Mouse (Mus musculus): ENCODE measurements around the gene Ranbp9.

Gene Ranbp9

DNA sequence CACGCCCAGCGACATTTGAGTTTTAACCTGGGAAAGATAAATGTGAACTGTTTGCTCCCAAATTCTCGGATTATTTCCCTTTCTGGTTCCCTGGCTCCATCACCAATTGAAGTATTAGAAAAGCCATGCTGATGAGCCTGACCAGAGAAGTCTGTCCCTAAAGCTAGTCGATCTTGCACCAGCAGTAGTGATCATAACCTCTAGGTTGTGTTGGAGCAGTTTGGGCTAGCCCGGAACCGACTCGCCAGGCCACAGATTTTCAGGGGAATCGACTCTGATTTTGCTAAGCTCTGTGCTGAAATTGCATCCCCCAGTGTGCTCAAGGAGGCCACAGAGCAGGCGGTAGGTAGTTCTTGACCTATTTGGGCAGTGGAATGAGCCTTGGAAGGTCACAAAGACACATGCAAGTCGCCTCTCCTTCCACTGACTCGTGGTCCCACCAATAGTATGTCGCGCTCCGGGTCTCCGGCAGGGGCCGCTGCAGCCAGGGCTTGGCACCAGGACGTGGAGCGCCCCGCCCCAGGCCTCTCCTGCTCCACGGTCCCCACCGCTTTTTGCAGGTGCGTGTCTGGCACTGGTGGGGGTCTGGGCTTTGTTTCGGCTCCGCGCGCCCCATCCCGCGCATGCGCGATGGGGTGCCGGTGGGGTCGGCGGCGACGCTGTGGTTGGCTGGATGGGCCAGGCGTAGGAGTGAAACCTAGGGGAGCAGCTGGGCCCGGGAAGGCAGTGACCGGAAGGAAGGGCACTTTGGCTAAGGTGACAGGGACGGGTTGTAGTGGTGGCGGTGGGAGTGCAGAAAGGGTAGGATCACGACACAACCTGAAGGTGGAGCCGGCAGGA lies 115.9 kb downstream of the Ranbp9 start, which contains the start of gene Sirt5:
Gene Sirt5, plus strand, starts transcription at position 512 of the 840 bp plus-strand sequence.
- peak; percentile 91 for DNase-seq (ENCODE audit: low spot score)

DNA sequence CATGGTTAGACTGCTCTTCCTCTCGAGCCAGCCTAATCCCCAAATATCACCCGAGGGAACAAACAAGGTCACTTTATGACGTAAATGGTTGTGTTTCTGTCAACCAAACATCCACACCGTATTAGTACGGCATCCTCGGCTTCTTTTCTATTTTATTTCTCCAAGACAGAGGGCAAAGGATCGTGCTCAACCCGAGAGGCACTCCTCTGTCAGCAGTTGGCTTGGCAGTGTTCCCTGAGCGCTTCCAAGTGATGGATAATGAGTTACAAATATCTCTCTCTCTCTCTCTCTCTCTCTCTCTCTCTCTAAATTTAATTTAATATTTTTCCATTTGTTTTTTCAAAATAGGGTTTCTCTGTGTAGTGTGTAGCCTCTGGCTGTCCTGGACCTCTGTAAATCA lies 118.7 kb downstream of the Ranbp9 start:
- DNase-seq (ENCODE audit: low spot score), result no peak

DNA sequence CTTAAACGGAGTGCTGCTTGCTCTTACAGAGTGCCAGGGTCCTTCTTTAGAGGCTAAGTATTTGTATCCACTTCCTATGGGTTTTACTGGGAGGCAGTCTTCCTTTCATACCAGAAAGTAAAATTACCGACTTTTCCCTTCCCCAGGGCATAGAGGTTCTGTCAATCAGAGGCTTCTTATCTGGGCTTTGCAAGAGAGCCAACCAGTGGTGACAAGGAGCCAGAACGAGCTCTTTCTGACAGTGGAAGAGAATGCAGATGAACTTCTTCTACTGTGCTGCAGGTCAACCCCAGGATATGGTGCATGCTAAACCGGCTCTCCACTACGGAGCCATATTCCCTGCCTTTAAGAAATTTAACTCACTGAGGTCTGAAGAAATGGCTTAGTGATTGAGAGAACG lies 120.5 kb downstream of the Ranbp9 start:
- no peak for DNase-seq (ENCODE audit: low spot score)

DNA sequence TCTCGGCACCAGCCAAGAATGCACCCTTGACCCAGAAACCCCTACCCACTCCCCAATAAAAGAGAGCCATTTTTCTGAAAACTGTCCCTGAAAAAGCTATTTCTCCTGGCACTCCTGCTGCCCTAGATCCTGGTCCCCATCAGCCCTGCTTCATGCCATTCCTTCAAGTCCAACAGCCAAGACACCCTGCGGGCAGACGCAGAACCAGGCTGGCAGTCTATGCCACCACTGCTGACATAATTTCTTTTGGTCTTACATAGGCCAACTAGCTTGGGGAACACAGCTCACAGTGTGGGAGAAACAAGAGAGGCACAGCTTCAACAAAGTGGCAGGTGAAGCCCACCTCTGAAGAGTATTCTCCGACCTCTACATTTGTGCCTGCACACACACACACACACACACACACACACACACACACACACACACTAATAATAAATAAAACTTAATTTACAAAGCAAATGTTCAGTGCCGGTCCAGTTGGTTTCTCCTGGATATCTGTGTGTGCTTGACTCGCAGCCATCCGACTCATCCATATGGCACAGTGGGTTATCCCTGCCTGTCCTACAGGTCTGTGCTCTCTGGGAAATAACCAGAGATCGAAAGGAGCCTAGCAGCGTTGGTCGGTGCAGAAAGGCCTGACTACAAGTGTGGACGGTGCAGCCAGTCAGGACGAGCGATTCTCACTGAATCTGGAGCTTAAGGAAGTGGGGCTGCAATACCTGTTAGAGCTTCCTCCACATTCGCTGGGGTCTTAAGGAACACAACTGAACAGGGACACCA lies 124.5 kb downstream of the Ranbp9 start:
- DNase-seq (ENCODE audit: low spot score), result no peak

DNA sequence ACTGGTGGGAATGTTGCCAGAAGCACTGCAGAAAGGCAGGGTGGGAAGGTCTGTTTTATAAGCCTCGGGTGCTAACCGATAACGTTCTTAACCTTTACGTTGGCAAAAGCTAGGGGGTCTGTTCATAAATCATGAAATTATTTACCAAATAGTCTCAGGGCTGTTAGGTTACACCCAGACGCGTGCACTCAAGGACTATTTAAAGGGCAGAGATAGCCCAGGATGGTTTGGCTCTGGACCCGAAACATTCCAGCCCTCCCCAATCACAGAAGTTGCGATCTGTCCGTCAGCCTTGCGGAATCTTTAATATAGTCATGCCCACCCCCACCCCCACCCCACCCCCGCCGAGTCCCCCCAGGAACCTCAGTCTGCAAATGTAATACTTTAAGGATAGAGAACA lies 126.7 kb downstream of the Ranbp9 start:
- DNase-seq (ENCODE audit: low spot score), result no peak

DNA sequence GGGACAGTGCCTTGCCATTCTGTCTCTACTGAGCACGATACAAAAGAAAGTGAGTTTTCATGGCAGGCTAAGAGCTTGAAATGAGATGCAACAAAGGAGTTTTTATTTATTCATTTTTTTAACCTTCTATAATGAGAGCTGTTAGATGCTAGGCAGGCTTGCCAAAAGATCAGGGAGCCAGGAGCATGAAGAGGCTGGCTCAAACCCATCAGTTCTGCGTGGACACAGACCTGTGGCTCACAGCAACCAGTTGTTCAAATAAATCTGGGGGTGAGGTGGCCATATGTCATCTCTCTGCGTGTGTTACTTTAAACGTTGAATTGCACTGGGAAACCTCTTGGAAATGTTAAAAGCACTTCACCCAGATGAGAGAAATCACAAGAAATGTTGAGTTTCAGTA lies 127.7 kb downstream of the Ranbp9 start:
- DNase-seq (ENCODE audit: low spot score), result no peak
